11 mouse cellular contexts compared by ENCODE assay signal in the genomic region with DNA sequence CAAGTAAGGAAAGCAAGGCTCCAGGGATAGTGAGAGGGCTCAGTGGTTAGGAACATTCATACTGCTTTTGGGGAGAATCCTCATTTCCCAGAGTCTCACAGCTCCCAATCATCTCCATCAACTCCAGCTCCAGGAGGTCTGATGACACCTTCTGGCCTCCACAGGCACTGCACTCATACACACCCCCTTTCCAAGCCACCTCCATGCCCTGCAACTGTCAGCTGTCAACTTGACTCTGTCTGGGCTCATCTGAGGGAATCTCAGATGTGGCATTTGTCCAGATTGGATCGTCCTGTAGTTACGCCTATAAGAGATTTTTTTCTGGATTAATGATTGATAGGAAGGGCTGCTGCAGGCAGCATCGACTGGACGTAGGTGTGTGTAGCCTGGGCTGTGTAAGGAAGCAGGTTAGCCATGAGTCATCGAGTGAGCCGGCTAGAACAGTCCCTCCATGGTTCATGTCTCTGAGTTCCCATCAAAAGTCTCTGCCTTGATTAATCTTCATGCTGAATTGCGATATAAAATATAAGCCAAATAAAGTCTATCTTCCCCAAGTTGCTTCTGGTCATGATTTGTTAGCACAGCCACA. TPM values are rescaled to one million over a fixed set of nuclear protein-coding genes. Genes with fewer than 3 reads are reported as not detected.
DNase-seq lines count a peak whose midpoint lies in the region; TF ChIP-seq lines count a peak whose summit lies in the region.
"Had no signal": no experiment of that assay in that cellular context is flagged by ENCODE, and none has a peak within 500 bp of the region (broad histone marks: within the 10 kb centered on the region; RNA-seq: fewer than 3 reads in every experiment).

No protein-coding gene starts in this region.

- intact Hi-C loops in left cerebral cortex, adult 2 months (cut with DNase I): no loop called here
- intact Hi-C loops in left cerebral cortex, postnatal 10 days (cut with DNase I): no loop called here

- no peak overlapping the region for H3K27ac ChIP-seq in left cerebral cortex, adult 2 months
- H3K27ac ChIP-seq: neural tube, embryonic 12.5 days had no signal

- DNase-seq in left cerebral cortex, adult 2 months (ENCODE audit: extremely low spot score in 1 of 2, low spot score in 2 of 2): no peak
- no peak for DNase-seq in left cerebral cortex, postnatal 10 days (ENCODE audit: extremely low spot score in 1 of 2, low spot score in 2 of 2)
- DNase-seq in ES-CJ7 (ENCODE audit: low read depth, low spot score): peak; percentile 76
- peak; percentile 18 for DNase-seq in adrenal gland, postnatal 25 days
- DNase-seq in kidney, postnatal 10 days: peak; percentile 21
- DNase-seq in left cerebral cortex, adult 18-20 months (ENCODE audit: low spot score in 2 of 2): no peak
- no peak for DNase-seq in spleen, adult 18-20 months
- DNase-seq: cerebellum, adult 9-11 months; gastrocnemius, postnatal 14 days; thymus, postnatal 36 days had no signal

- TF ChIP-seq CTCF in left cerebral cortex, adult 2 months (IDR thresholded peaks at IDR 0.05): peak; percentile 48

- no peak overlapping the region for H3K4me3 ChIP-seq in left cerebral cortex, adult 2 months
- H3K4me3 ChIP-seq: neural tube, embryonic 12.5 days had no signal

RNA-seq across cellular contexts. Expression of gene Fam19a4, which starts 44.1 kb away (rescaled TPM):
- total RNA-seq in left cerebral cortex, adult 2 months (2021): under 1 TPM; 0.16 to 0.54 TPM
- under 1 TPM; 0.62 to 0.93 TPM for total RNA-seq in left cerebral cortex, postnatal 10 days (2021)
- total RNA-seq in adrenal gland, postnatal 25 days (2021): 1.9 and 2.2 TPM in 2 replicates
- under 1 TPM; 0.30 to 0.40 TPM for total RNA-seq in left cerebral cortex, adult 18-20 months (2021)

RNA-seq across cellular contexts. Expression of gene Eogt, which starts 44.6 kb away (rescaled TPM):
- total RNA-seq in left cerebral cortex, adult 2 months (2021): 10 to 100 TPM; 30.2 to 31.2 TPM
- 10 to 100 TPM; 31.4 to 36.6 TPM for total RNA-seq in left cerebral cortex, postnatal 10 days (2021)
- 39.1 and 65.3 TPM in 2 replicates for total RNA-seq in adrenal gland, postnatal 25 days (2021)
- total RNA-seq in left cerebral cortex, adult 18-20 months (2021): 10 to 100 TPM; 20.8 to 21.2 TPM

Comparison
In these comparisons a context has a peak if more than half of its experiments do, and no peak if none do; other contexts are left out.
1. DNase-seq: peak in ES-CJ7 (single experiment), adrenal gland, postnatal 25 days (single experiment) and kidney, postnatal 10 days (single experiment); none in left cerebral cortex, adult 2 months (0 of 2), left cerebral cortex, postnatal 10 days (0 of 2), left cerebral cortex, adult 18-20 months (0 of 2) and spleen, adult 18-20 months (0 of 2).